8 mouse cellular contexts compared by ENCODE assay signal in genomic region chr5:90366121-90367066, GRCm38 (mm10). TPM values are rescaled to one million over a fixed set of nuclear protein-coding genes. Genes with fewer than 3 reads are reported as not detected.
A peak's percentile ranks its signal among the peaks of the same experiment; 100 is the strongest.
DNase-seq lines count a peak whose midpoint lies in the region; ATAC-seq and TF ChIP-seq lines count a peak whose summit lies in the region.

Gene Ankrd17 (minus strand): TSS chr5:90366577.

- no peak for TF ChIP-seq CTCF in gastrocnemius, adult 2 months (IDR thresholded peaks at IDR 0.05)
- TF ChIP-seq CTCF in hindbrain, postnatal 0 days (IDR thresholded peaks at IDR 0.05; ENCODE audit: low read depth): no peak

- peak; percentile 75 for DNase-seq in WW6 (ENCODE audit: low read depth, low spot score)
- peak; percentile 74 to 89 for DNase-seq in cerebellum, postnatal 4 days (ENCODE audit: low spot score in 2 of 2)
- peak; percentile 94 for DNase-seq in gastrocnemius, adult 2 months
- peak; percentile 96 for DNase-seq in hindbrain, postnatal 0 days (ENCODE audit: low spot score)
- DNase-seq in left cerebral cortex, adult 8-10 months (ENCODE audit: low spot score in 2 of 2): peak; percentile 78 to 91
- peak; percentile 95 for DNase-seq in right cerebral cortex, postnatal 10 days (ENCODE audit: low spot score in 2 of 2)
- DNase-seq in urinary bladder, postnatal 25 days (ENCODE audit: low spot score): peak; percentile 84

- 0 out of 2 replicates have a peak, but pooled peaks cover 2% of the 10 kb centered on the region for H3K9me3 ChIP-seq in hindbrain, postnatal 0 days (ENCODE audit: low read length)
- peaks cover 3% of the 10 kb centered on the region for H3K9me3 ChIP-seq in megakaryocyte, embryonic 14.5 days

- peak within 1 kb of the TSS; percentile 93 for H3K4me3 ChIP-seq in gastrocnemius, adult 2 months
- peak within 1 kb of the TSS; percentile 93 for H3K4me3 ChIP-seq in hindbrain, postnatal 0 days (ENCODE audit: low read length)
- peak within 1 kb of the TSS; percentile 100 for H3K4me3 ChIP-seq in megakaryocyte, embryonic 14.5 days (replicated peaks)

- peak within 1 kb of the TSS; percentile 79 for H3K4me2 ChIP-seq in hindbrain, postnatal 0 days (ENCODE audit: low read depth, low read length)

- H3K27ac ChIP-seq in gastrocnemius, adult 2 months: peak within 1 kb of the TSS; percentile 98
- peak within 1 kb of the TSS; percentile 100 for H3K27ac ChIP-seq in hindbrain, postnatal 0 days

- peaks cover 10% of the 10 kb centered on the region; the same call in 1 of the 2 replicates for H3K4me1 ChIP-seq in hindbrain, postnatal 0 days (ENCODE audit: insufficient read depth, low read length)
- peaks cover 30% of the 10 kb centered on the region for H3K4me1 ChIP-seq in megakaryocyte, embryonic 14.5 days

- intact Hi-C loops in gastrocnemius, adult 2 months (cut with DNase I): loop anchor here (1.0 kb wide), 1 partner anchor 143 kb away; no protein-coding TSS in a partner anchor

- peak; percentile 97 for ATAC-seq in hindbrain, postnatal 0 days

- no peaks in the 10 kb centered on the region for H3K27me3 ChIP-seq in hindbrain, postnatal 0 days (ENCODE audit: insufficient read depth, low read length)
- H3K27me3 ChIP-seq in megakaryocyte, embryonic 14.5 days (replicated peaks): no peaks in the 10 kb centered on the region

- under 1% methylated on average over 66 of the region's 104 CpGs for WGBS in hindbrain, postnatal 0 days

- peak within 1 kb of the TSS; percentile 95 for H3K9ac ChIP-seq in hindbrain, postnatal 0 days (replicated peaks; ENCODE audit: low read length)

- no peaks in the 10 kb centered on the region for H3K36me3 ChIP-seq in hindbrain, postnatal 0 days (ENCODE audit: insufficient read depth, low read length)
- peaks cover 19% of the 10 kb centered on the region for H3K36me3 ChIP-seq in megakaryocyte, embryonic 14.5 days (replicated peaks; ENCODE audit: low read length)

RNA-seq across cellular contexts. Expression of gene Ankrd17, which starts in this region (rescaled TPM):
- total RNA-seq in gastrocnemius, adult 2 months (2021): 10 to 100 TPM; 48.2 to 55.3 TPM
- 61.1 and 62.8 TPM in 2 replicates for total RNA-seq in hindbrain, postnatal 0 days (2014; rRNA removed)
- polyA plus RNA-seq in hindbrain, postnatal 0 days (2015; fragmentation: Nextera tagmentation; extraction: Ambion mirVana): 21.1 and 23.2 TPM in 2 replicates
- 100 to 1,000 TPM; 106 to 116 (median 113) TPM for total RNA-seq in left cerebral cortex, adult 8-10 months (2022)
- 5.3 and 6.6 TPM in 2 replicates for polyA plus RNA-seq in megakaryocyte, embryonic 14.5 days (2012; ENCODE audit: insufficient read depth, low replicate concordance)

Comparison
In these comparisons a context has a peak if more than half of its experiments do, and no peak if none do; other contexts are left out.
1. Peak in every context shown above with its lines: DNase-seq, ATAC-seq, H3K4me3 ChIP-seq and H3K27ac ChIP-seq.